Mouse (Mus musculus): Measurements from ENCODE around the gene Chrm4.

The Chrm4 gene

DNA sequence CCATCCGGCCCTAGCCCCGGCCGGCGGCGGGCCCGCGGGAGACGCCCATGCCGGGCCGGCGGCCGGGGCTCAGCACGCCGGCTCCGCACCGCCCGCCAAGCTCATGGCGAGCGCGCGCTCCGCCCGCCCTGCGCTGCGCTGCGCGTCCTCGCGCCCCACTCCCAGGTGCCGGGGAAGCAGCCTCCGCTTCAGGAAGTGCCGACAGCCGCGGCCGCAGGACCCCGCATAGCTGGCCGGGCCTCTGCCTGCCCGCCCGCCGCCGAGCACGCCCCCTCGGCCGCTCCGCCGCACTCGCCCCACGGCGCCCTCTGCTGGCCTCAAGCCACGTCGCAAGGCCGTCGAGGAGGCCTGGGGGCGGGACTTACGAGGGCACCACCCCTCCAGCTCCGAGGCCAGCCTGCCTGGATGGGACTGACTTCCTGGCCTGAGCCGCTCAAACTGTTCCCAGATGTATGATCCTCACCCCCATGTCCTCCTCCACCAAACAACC lies 36.4 kb downstream of the Chrm4 start:
- DNase-seq (ENCODE audit: low spot score) = peak; percentile 92

DNA sequence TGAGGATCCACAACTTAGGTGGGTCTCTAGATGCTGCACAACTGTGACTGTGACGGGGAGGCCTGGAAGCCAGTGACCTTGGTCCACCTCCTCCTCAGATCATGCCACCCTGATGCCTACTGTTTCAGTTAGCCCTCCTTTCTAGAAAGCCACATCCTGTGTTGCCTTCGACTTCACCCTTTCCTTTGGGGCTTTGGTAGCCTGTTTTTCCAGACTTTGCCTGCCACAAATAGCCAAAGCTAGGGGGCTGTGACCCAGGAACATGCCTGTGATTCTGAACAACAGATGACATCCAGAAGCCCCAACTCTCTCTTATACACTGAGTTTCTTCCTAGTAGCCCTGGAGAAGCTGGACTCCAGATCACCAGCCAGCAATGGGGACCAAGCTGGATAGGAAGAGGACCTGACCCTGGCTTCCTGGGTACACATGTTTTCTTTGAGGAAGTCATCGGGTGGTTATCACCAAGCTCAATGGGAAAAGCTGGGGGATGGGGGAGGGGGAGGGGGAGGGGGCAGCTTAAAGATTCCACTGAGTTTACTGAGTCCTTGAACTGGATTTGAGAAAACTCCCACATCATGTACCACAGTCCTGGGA lies 37.7 kb downstream of the Chrm4 start:
- DNase-seq (ENCODE audit: low spot score) = no peak

DNA sequence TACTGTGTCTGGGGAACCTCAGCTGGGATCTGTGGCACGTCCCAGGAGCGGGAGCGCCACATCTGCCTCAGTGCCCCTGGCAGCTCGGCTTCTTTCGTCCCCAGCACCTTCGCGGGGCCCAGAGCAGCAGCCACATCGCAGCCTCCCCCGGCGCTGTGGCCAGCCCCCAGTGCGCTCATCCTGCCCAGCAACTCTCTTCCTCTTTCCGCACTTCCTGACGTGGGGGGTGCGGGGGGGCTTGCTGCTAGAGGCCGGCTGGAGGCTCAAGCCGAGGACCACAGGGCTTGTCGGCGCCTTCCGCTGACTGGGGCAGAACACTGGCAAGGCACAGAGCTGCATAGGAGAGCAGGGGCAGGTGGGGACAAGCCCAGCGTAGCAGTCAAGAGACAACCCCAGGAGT lies 38.4 kb downstream of the Chrm4 start:
- no peak for DNase-seq (ENCODE audit: low spot score)

DNA sequence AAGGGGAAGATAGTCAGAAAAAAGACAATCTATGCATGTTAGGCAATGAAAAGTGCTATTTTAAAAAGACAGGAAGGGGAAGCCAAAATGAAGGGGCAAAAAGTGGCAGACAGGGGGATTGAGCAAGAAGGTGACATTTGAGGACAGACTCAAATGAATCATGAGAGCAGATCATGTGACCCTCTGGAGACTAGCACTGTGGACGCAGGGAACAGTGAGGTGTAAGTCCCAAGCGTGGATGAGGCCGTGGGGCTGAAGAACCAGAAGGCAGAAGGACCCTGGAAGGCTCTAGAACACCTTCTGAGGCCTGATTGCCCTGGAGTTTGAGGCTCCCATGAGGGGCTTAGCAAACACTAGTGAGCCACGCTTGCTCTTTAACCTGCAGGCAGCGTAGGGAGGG lies 39.3 kb downstream of the Chrm4 start:
- no peak for DNase-seq (ENCODE audit: low spot score)

GRCm38 (mm10) chr2:91967962-91968361 lies 40.9 kb downstream of the Chrm4 start:
- no peak for DNase-seq (ENCODE audit: low spot score)

GRCm38 (mm10) chr2:91971231-91972097 lies 44.4 kb downstream of the Chrm4 start:
- no peak for DNase-seq (ENCODE audit: low spot score)

GRCm38 (mm10) chr2:91972121-91972566 lies 45.1 kb downstream of the Chrm4 start:
- DNase-seq (ENCODE audit: low spot score) = no peak

DNA sequence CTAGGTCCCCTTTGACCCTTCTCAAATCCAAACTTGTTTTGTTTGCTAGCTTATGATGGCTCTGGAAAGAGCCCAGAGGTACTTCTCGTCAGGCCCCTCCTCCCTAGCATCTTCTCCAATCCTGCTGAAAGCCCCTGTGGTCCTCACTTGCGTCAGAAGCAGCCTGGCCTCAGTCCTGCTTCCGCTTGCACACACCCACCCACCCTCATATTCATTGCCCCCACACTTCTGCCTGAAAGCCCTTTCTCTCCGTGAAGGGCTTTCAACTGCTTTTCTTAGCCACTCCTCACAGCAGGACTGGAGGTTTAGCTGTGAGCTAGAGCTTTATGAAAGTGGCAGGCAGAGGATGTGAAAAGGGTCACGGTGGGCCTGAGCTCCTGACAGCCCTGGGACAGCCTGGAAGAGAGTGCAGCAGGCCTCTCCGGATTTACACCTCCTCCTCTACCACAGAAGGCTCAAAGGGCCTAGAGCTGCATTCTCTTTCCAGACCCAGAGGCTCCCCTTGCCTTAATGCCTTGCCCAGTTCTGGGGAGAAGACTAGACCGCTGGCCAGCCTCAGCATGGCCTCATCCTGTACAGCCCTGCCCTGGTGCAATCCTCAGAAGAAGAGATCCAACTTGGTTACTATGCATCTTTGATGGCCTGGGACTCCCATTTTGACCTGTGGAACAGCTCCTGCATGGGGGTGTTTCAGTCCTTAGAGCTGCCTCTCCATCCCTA lies 46.5 kb downstream of the Chrm4 start:
- no peak for DNase-seq (ENCODE audit: low spot score)

DNA sequence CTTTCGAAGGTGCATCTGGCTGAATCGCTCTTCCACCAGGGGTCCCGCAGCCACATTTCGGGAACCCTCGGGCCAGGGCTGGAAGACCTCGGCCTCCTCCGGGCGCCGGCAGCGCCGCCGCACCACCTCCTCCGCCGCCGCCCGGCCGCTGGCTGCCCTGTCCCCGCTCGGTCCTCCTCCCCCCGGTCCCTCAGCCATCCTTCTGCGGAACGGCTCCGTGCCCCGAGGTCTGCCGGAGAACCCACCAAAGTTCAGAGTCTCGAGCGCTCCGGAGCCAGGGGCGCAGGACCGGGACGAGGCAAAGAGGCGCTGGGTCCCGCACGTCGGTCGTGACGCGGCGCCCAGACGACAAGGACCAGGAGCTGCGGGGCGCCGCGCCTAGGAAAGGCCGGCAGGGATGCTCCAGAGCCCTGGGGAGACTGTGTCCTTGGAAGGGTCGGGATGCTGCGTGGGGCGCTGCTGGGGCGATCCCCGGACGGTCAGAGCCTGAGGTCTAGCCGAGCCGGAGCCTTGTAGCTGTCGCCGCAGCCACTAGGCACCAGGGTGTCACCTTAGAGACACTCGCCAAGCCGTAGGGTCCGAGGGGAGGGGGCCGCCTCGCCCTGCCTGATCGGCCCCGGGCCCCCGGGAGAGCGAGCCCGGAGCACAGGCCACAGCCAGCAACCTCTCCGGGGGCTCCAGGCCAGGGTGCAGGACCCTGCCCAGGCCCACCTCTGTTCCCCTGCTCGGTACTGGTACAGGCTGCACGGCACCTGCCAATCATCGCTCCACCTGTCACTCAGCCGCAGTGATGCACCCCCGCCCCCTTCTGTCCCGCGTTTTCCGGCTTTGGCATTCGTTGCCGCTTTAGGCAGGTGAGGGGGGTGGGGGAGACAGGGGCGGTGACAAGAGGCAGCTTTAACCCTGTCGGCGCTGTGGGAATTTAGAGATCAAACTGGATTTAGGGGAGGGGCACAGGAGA lies 48.8 kb downstream of the Chrm4 start, which contains the start of gene Dgkz:
Dgkz (minus strand) TSS at position 284 of the 961 bp plus-strand sequence.
- DNase-seq (ENCODE audit: low spot score) = no peak

- no peak for DNase-seq (ENCODE audit: low spot score)
Observed at GRCm38 (mm10) chr2:91977960-91978359, 50.9 kb downstream of the Chrm4 start.
